Mouse (Mus musculus): ENCODE results near the gene Mylk4. TPM values are rescaled to one million over a fixed set of nuclear protein-coding genes. Genes with fewer than 3 reads are reported as not detected.

The Mylk4 gene
- total and polyA plus RNA-seq, 3 experiments: 59.5 to 290 (median 262) TPM

DNA sequence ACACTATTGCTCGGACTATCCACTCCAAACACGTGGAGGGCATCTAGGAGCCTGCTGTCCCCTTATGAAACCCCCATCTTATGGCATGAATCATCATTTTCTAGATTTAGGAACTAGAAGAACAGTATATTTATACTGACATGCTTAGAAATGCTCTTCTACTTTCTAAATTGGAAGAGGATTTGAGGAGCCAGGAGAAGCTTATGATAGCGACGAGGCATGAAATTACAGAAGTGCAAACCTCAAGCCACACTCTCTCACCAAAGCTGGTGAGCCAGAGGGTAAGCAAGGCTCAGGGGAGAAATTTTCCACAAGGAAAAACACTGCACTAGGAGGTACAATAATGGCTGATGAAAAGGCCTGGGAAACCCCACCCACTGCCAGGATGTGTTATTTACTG, 6.0 kb upstream of the Mylk4 start:
- no peaks in the 10 kb centered on the region for H3K27me3 ChIP-seq (ENCODE audit: control insufficient read depth, insufficient read depth, low read length)
- intact Hi-C loops (cut with DNase I): no loop called here
- no peaks in the 10 kb centered on the region for H3K36me3 ChIP-seq (ENCODE audit: control insufficient read depth, insufficient read depth, low read length)
- no peaks in the 10 kb centered on the region for H3K4me1 ChIP-seq (ENCODE audit: control insufficient read depth, insufficient read depth, low read length)
- DNase-seq: no peak
- H3K79me2 ChIP-seq (replicated peaks; ENCODE audit: control insufficient read depth, insufficient read depth, low read length): no peaks in the 10 kb centered on the region
- WGBS: 76% methylated on average over 4 of the region's 4 CpGs
- no peak overlapping the region for H3K4me3 ChIP-seq
- H3K9ac ChIP-seq (ENCODE audit: low read depth, low read length): no peak overlapping the region
- no peak overlapping the region for H3K27ac ChIP-seq
- TF ChIP-seq POLR2A (IDR thresholded peaks at IDR 0.05; ENCODE audit: insufficient read depth, low read depth, low read length) (no peak), EP300 (IDR thresholded peaks at IDR 0.05; ENCODE audit: insufficient read depth, low read depth, low read length) (no peak), CTCF (IDR thresholded peaks at IDR 0.05) (no peak)

DNA sequence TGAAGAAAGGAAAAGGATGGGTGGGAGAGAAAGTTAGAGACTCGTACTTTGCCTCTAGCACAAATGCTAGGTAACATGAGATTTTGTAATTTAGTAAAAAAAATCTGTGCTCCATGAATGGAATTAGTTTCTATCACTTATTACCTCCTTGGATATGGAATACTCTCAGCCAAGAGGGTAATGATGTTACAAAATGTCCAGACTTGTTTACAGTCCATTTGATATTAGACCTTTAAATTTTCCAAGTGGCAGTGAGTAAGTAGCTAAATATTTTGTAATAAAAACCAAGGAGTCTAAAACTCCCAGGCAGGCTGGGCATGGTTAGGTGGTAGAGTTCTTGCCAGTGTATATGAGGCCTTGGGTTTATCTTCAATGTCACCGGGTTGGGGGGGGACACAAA, 3.8 kb upstream of the Mylk4 start:
- H3K4me1 ChIP-seq (ENCODE audit: control insufficient read depth, insufficient read depth, low read length): no peaks in the 10 kb centered on the region
- H3K4me3 ChIP-seq: no peak overlapping the region
- 79% methylated on average over 2 of the region's 2 CpGs for WGBS
- H3K79me2 ChIP-seq (replicated peaks; ENCODE audit: control insufficient read depth, insufficient read depth, low read length): no peaks in the 10 kb centered on the region
- DNase-seq: no peak
- no peaks in the 10 kb centered on the region for H3K36me3 ChIP-seq (ENCODE audit: control insufficient read depth, insufficient read depth, low read length)
- TF ChIP-seq CTCF (IDR thresholded peaks at IDR 0.05): no peak
- no peak for TF ChIP-seq EP300 (IDR thresholded peaks at IDR 0.05; ENCODE audit: insufficient read depth, low read depth, low read length)
- TF ChIP-seq POLR2A (IDR thresholded peaks at IDR 0.05; ENCODE audit: insufficient read depth, low read depth, low read length): no peak
- intact Hi-C loops (cut with DNase I): no loop called here
- H3K27me3 ChIP-seq (ENCODE audit: control insufficient read depth, insufficient read depth, low read length): no peaks in the 10 kb centered on the region
- no peak overlapping the region for H3K27ac ChIP-seq
- H3K9ac ChIP-seq (ENCODE audit: low read depth, low read length): no peak overlapping the region

DNA sequence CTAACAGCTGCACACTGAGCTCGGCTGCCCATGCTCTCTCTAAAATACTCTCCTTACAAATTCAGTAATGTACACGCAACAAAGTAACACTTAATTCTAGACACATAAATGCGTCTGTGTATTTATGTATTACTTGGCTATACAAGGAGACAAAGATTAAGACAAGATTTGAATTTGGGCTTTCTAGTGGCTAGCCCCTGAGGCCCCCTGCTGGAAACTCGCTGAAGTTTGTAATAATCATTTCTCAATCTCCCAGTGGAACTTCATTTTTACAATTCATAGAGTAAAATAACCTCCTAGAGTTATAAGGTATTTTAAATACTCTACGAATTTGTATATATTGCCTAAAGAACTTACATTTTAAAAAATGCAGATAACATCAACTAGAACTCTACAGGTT, 699 bp downstream of the Mylk4 start:
- H3K79me2 ChIP-seq (replicated peaks; ENCODE audit: control insufficient read depth, insufficient read depth, low read length): no peaks in the 10 kb centered on the region
- intact Hi-C loops (cut with DNase I): no loop called here
- H3K27ac ChIP-seq: no peak overlapping the region
- no peaks in the 10 kb centered on the region for H3K27me3 ChIP-seq (ENCODE audit: control insufficient read depth, insufficient read depth, low read length)
- no peak overlapping the region for H3K4me3 ChIP-seq
- DNase-seq: no peak
- H3K9ac ChIP-seq (ENCODE audit: low read depth, low read length): no peak overlapping the region
- 48% methylated on average over 5 of the region's 5 CpGs for WGBS
- H3K36me3 ChIP-seq (ENCODE audit: control insufficient read depth, insufficient read depth, low read length): no peaks in the 10 kb centered on the region
- TF ChIP-seq POLR2A (IDR thresholded peaks at IDR 0.05; ENCODE audit: insufficient read depth, low read depth, low read length) (no peak), EP300 (IDR thresholded peaks at IDR 0.05; ENCODE audit: insufficient read depth, low read depth, low read length) (no peak), CTCF (IDR thresholded peaks at IDR 0.05) (peak; percentile 70)
- H3K4me1 ChIP-seq (ENCODE audit: control insufficient read depth, insufficient read depth, low read length): peaks cover 2% of the 10 kb centered on the region

DNA sequence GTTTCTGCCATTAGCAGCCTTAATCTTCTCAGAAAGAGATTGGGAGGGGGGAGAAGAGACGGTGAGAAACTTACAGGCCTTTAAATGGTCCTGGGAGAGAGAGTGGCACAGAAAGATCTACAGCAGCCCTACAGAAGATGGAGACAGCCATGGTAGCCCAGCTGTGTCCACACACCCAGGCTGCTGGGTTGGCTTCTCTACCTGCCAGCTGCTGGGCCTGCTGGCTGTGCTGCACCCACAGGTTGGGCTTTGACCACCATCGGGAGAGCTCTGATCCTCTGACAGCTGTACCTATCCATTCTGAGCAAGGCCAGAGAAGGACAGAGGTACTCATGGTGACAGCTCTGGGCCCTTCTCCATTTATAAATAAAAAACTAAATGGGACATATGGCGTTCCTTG, 4.9 kb downstream of the Mylk4 start:
- Histone ChIP-seq H3K9ac (ENCODE audit: low read depth, low read length) (no peak overlapping the region), H3K27me3 (ENCODE audit: control insufficient read depth, insufficient read depth, low read length) (no peaks in the 10 kb centered on the region), H3K4me3 (no peak overlapping the region), H3K36me3 (ENCODE audit: control insufficient read depth, insufficient read depth, low read length) (no peaks in the 10 kb centered on the region; the same call in 1 of the 2 replicates), H3K4me1 (ENCODE audit: control insufficient read depth, insufficient read depth, low read length) (peaks cover 2% of the 10 kb centered on the region), H3K27ac (peak overlapping the region; percentile 47), H3K79me2 (replicated peaks; ENCODE audit: control insufficient read depth, insufficient read depth, low read length) (no peaks in the 10 kb centered on the region)
- WGBS: 58% methylated on average over 3 of the region's 3 CpGs
- intact Hi-C loops (cut with DNase I): no loop called here
- TF ChIP-seq EP300 (IDR thresholded peaks at IDR 0.05; ENCODE audit: insufficient read depth, low read depth, low read length): no peak
- TF ChIP-seq POLR2A (IDR thresholded peaks at IDR 0.05; ENCODE audit: insufficient read depth, low read depth, low read length): no peak
- no peak for DNase-seq

DNA sequence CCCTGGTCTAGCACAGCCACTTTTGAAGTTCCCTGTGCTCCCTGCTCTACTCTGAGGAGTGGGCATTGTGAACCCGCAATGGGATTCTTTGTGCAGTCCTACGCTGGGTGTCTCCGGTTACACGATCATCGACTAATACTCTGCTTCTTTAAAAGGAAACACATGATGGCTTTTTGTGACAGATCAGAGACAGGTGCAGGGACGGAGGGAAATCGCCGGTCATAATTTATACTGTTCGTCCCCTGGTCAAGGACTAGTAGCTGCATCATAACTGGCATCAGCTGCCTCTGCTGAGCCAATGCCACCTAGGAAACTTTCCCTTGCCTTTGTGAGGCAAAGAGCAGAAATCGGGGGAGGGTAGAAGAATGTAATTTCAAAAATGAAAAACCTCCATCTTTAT, 7.4 kb downstream of the Mylk4 start:
- Histone ChIP-seq H3K4me1 (ENCODE audit: control insufficient read depth, insufficient read depth, low read length) (peaks cover 4% of the 10 kb centered on the region), H3K9ac (ENCODE audit: low read depth, low read length) (peak overlapping the region; percentile 63), H3K4me3 (peak overlapping the region; percentile 47), H3K27me3 (ENCODE audit: control insufficient read depth, insufficient read depth, low read length) (no peaks in the 10 kb centered on the region), H3K36me3 (ENCODE audit: control insufficient read depth, insufficient read depth, low read length) (peaks cover 1% of the 10 kb centered on the region), H3K79me2 (replicated peaks; ENCODE audit: control insufficient read depth, insufficient read depth, low read length) (no peaks in the 10 kb centered on the region), H3K27ac (peak overlapping the region; percentile 88)
- 0 out of 2 replicates have a peak, but pooled peaks have one; percentile 32 for TF ChIP-seq EP300 (IDR thresholded peaks at IDR 0.05; ENCODE audit: insufficient read depth, low read depth, low read length)
- no peak for TF ChIP-seq POLR2A (IDR thresholded peaks at IDR 0.05; ENCODE audit: insufficient read depth, low read depth, low read length)
- 68% methylated on average over 10 of the region's 10 CpGs for WGBS
- DNase-seq: no peak
- intact Hi-C loops (cut with DNase I): no loop called here

DNA sequence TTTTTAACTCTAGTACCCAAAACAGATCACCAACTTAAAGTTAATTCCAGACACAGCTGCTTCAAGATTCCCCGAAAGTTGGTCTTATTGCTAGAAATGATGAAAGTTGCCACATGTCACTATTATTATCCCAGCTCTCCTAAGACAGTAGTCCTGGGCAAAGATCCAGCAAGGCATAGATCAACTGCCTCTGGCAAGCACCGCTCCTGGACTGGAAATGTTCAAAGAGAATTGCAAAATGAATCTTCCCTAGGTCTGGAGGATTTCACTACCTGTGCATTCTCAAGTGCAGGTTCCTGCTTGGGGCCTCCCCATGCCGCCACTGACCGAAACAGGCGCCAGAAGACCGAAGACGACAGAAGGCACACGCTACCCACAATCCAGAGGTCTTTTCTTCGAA, 7.9 kb downstream of the Mylk4 start:
- 61% methylated on average over 9 of the region's 9 CpGs for WGBS

More for the DNA sequence above, 7.9 kb downstream of the Mylk4 start:
- Histone ChIP-seq H3K27me3 (ENCODE audit: control insufficient read depth, insufficient read depth, low read length) (no peaks in the 10 kb centered on the region), H3K27ac (peak overlapping the region; percentile 88), H3K79me2 (replicated peaks; ENCODE audit: control insufficient read depth, insufficient read depth, low read length) (no peaks in the 10 kb centered on the region), H3K9ac (ENCODE audit: low read depth, low read length) (peak overlapping the region; percentile 63), H3K4me1 (ENCODE audit: control insufficient read depth, insufficient read depth, low read length) (peaks cover 4% of the 10 kb centered on the region), H3K4me3 (peak overlapping the region; percentile 47), H3K36me3 (ENCODE audit: control insufficient read depth, insufficient read depth, low read length) (peaks cover 5% of the 10 kb centered on the region)
- peak in 1 of 2 experiments; percentile 23 for DNase-seq
- intact Hi-C loops (cut with DNase I): no loop called here
- no peak for TF ChIP-seq POLR2A (IDR thresholded peaks at IDR 0.05; ENCODE audit: insufficient read depth, low read depth, low read length)
- TF ChIP-seq EP300 (IDR thresholded peaks at IDR 0.05; ENCODE audit: insufficient read depth, low read depth, low read length): no peak
- TF ChIP-seq CTCF (IDR thresholded peaks at IDR 0.05): no peak

Measured in heart, adult 2 months (tissue).